9 mouse cellular contexts compared by ENCODE assay signal in the genomic region with DNA sequence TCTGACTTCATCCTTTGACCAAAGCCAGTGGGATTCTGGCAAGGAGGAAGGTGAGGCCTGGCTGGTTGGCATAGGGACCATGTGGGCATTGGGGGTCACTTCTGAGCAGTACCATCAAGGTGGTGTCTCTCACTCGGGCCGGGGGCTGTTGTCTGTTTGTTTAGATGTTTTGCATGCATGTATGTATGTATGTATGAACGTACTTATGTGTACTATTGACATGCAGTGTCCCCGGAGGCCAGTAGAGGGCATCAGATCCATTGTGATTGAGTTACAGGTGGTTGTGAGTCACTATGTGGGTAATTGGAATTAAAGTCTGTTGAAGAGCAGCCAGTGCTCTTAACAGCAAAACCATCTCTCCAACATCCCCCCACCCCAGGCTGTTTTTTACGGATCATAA. TPM values are rescaled to one million over a fixed set of nuclear protein-coding genes. Genes with fewer than 3 reads are reported as not detected.
DNase-seq lines count a peak whose midpoint lies in the region; ATAC-seq and TF ChIP-seq lines count a peak whose summit lies in the region.
"Had no signal": no experiment of that assay in that cellular context is flagged by ENCODE, and none has a peak within 500 bp of the region (broad histone marks: within the 10 kb centered on the region; RNA-seq: fewer than 3 reads in every experiment).

No protein-coding gene starts in this region.

- TF ChIP-seq RAD21 in CH12.LX (IDR thresholded peaks at IDR 0.05; ENCODE audit: low read depth, low read length), result no peak; the same call in none of the 2 replicates

- H3K9ac ChIP-seq in CH12.LX (ENCODE audit: insufficient read depth, low read depth), result no peak overlapping the region
- H3K9ac ChIP-seq in forebrain, embryonic 14.5 days (ENCODE audit: low read length), result no peak overlapping the region
- H3K9ac ChIP-seq in intestine, embryonic 14.5 days (ENCODE audit: low read length), result no peak overlapping the region
- H3K9ac ChIP-seq: limb, embryonic 15.5 days had no signal

- no peaks in the 10 kb centered on the region for H3K79me2 ChIP-seq in CH12.LX (replicated peaks; ENCODE audit: control insufficient read depth, extremely low read depth, insufficient read depth, poor library complexity, severe bottlenecking)

- no peak for TF ChIP-seq POLR2A in CH12.LX (IDR thresholded peaks at IDR 0.05; ENCODE audit: low read depth, low read length)

- peak; percentile 57 for DNase-seq in 3134 (ENCODE audit: extremely low read depth, insufficient read length, low spot score)
- peak; percentile 83 for DNase-seq in CH12.LX (ENCODE audit: extremely low read depth)
- DNase-seq in c-Kit-positive CD71-positive TER-119-negative erythroid progenitor cells, embryonic 14.5 days (ENCODE audit: low read depth), result peak; percentile 71
- DNase-seq in forebrain, embryonic 14.5 days (ENCODE audit: low spot score), result peak; percentile 94
- DNase-seq in intestine, embryonic 14.5 days (ENCODE audit: low spot score), result peak; percentile 92
- DNase-seq in left cerebral cortex, postnatal 4 days, result peak; percentile 76
- peak; percentile 67 for DNase-seq in ovary, postnatal 36 days (ENCODE audit: low spot score)
- peak; percentile 71 to 77 for DNase-seq in thymus, postnatal 36 days

- H3K4me3 ChIP-seq in CH12.LX (replicated peaks in 1 of 3; ENCODE audit: low read depth in 2 of 3, low read length in 2 of 3, poor library complexity in 1 of 3), result no peak overlapping the region
- H3K4me3 ChIP-seq in forebrain, embryonic 14.5 days (ENCODE audit: low read depth, low read length), result no peak overlapping the region
- H3K4me3 ChIP-seq in intestine, embryonic 14.5 days (ENCODE audit: low read depth, low read length), result no peak overlapping the region
- H3K4me3 ChIP-seq: limb, embryonic 15.5 days had no signal

- peaks cover 4 to 12% of the 10 kb centered on the region in 2 experiments for H3K36me3 ChIP-seq in CH12.LX (replicated peaks in 1 of 2; ENCODE audit: control insufficient read depth in 1 of 2, insufficient read depth in 1 of 2, low read length in 1 of 2)
- H3K36me3 ChIP-seq in forebrain, embryonic 14.5 days (ENCODE audit: control insufficient read depth, insufficient read depth, low read length), result no peaks in the 10 kb centered on the region
- H3K36me3 ChIP-seq in intestine, embryonic 14.5 days (ENCODE audit: control insufficient read depth, insufficient read depth, low read length), result no peaks in the 10 kb centered on the region
- H3K36me3 ChIP-seq: limb, embryonic 15.5 days had no signal

- 8% methylated on average over 5 of the region's 5 CpGs for WGBS in forebrain, embryonic 14.5 days
- 5% methylated on average over 5 of the region's 5 CpGs for WGBS in intestine, embryonic 14.5 days

- TF ChIP-seq CTCF in CH12.LX (conservative IDR thresholded peaks at IDR 0.05 in 1 of 2, IDR thresholded peaks at IDR 0.05 in 1 of 2; ENCODE audit: low read depth in 2 of 2, low read length in 2 of 2), result peak; percentile 95 to 98

- H3K4me2 ChIP-seq in CH12.LX (ENCODE audit: insufficient read depth, low read depth, poor library complexity, severe bottlenecking), result no peak overlapping the region
- H3K4me2 ChIP-seq in forebrain, embryonic 14.5 days (ENCODE audit: low read length), result no peak overlapping the region
- H3K4me2 ChIP-seq in intestine, embryonic 14.5 days (ENCODE audit: low read length), result no peak overlapping the region
- H3K4me2 ChIP-seq: limb, embryonic 15.5 days had no signal

- no peaks in the 10 kb centered on the region for H3K9me3 ChIP-seq in CH12.LX (replicated peaks; ENCODE audit: low read length)
- H3K9me3 ChIP-seq in forebrain, embryonic 14.5 days (replicated peaks; ENCODE audit: control insufficient read depth, low read length), result no peaks in the 10 kb centered on the region
- no peaks in the 10 kb centered on the region for H3K9me3 ChIP-seq in intestine, embryonic 14.5 days (ENCODE audit: control insufficient read depth, low read length)
- H3K9me3 ChIP-seq: limb, embryonic 15.5 days had no signal

- in situ Hi-C loops in CH12.LX (cut with MboI; ENCODE audit: low pct_ligation_motif_present, low pct_unique_long_range_greater_than_20kb, low sequenced_read_pairs), result loop anchor here (5.0 to 10.0 kb wide), 2 partner anchors 75 to 103 kb away; no protein-coding TSS in a partner anchor

- no peak overlapping the region for H3K27ac ChIP-seq in CH12.LX (ENCODE audit: insufficient read depth, low read depth)
- no peak overlapping the region for H3K27ac ChIP-seq in forebrain, embryonic 14.5 days (ENCODE audit: low read depth, low read length)
- no peak overlapping the region for H3K27ac ChIP-seq in intestine, embryonic 14.5 days (ENCODE audit: low read depth)
- H3K27ac ChIP-seq: limb, embryonic 15.5 days had no signal

- no peaks in the 10 kb centered on the region for H3K4me1 ChIP-seq in CH12.LX (ENCODE audit: control insufficient read depth in 1 of 2, insufficient read depth in 2 of 2)
- no peaks in the 10 kb centered on the region for H3K4me1 ChIP-seq in forebrain, embryonic 14.5 days (ENCODE audit: control insufficient read depth, insufficient read depth, low read length)
- no peaks in the 10 kb centered on the region for H3K4me1 ChIP-seq in intestine, embryonic 14.5 days (replicated peaks; ENCODE audit: control insufficient read depth, insufficient read depth, low read length)

- no peak for TF ChIP-seq EP300 in CH12.LX (IDR thresholded peaks at IDR 0.05; ENCODE audit: low read length)

- peaks cover 31% of the 10 kb centered on the region for H3K27me3 ChIP-seq in CH12.LX (replicated peaks)
- H3K27me3 ChIP-seq in forebrain, embryonic 14.5 days (replicated peaks; ENCODE audit: control insufficient read depth, insufficient read depth, low read length), result no peaks in the 10 kb centered on the region
- H3K27me3 ChIP-seq in intestine, embryonic 14.5 days (replicated peaks; ENCODE audit: control insufficient read depth, insufficient read depth, low read length), result no peaks in the 10 kb centered on the region
- H3K27me3 ChIP-seq: limb, embryonic 15.5 days had no signal

- intact Hi-C loops in left cerebral cortex, postnatal 4 days (cut with DNase I), result no loop called here

- peak; percentile 50; the same call in 1 of the 2 replicates for ATAC-seq in forebrain, embryonic 14.5 days
- ATAC-seq in intestine, embryonic 14.5 days (replicated peaks; ENCODE audit: low FRiP score, low TSS enrichment, low read depth), result peak; percentile 57; the same call in 1 of the 2 replicates

- dilution Hi-C loops in CH12.LX (cut with MboI; ENCODE audit: extremely low pct_ligation_motif_present, extremely low pct_unique_long_range_greater_than_20kb, low sequenced_read_pairs), result no loop called here

TF ChIP-seq in CH12.LX, 34 proteins besides CTCF, POLR2A, EP300 and RAD21 (continues in another document):
- TF ChIP-seq GABPA (IDR thresholded peaks at IDR 0.05; ENCODE audit: insufficient replicate concordance, low read depth, low read length) (no peak), ZKSCAN1 (IDR thresholded peaks at IDR 0.05; ENCODE audit: borderline replicate concordance, low read depth, low read length) (no peak), USF1 (IDR thresholded peaks at IDR 0.05; ENCODE audit: low read depth, low read length) (no peak), IRF4 (IDR thresholded peaks at IDR 0.05; ENCODE audit: low read depth, low read length) (no peak), PAX5 (IDR thresholded peaks at IDR 0.05; ENCODE audit: low read length) (no peak), JUND (conservative IDR thresholded peaks at IDR 0.05; ENCODE audit: low read depth, low read length) (peak; percentile 74), NELFE (IDR thresholded peaks at IDR 0.05; ENCODE audit: low read depth, low read length) (no peak), E2F4 (IDR thresholded peaks at IDR 0.05; ENCODE audit: insufficient replicate concordance, low read depth, low read length) (no peak; the same call in 1 of the 2 replicates), CHD1 (IDR thresholded peaks at IDR 0.05; ENCODE audit: low read depth, low read length) (no peak), MXI1 (IDR thresholded peaks at IDR 0.05; ENCODE audit: low read depth, low read length) (no peak)

RNA-seq across cellular contexts. Expression of gene Sgsh, which starts 15.7 kb away (rescaled TPM):
- total RNA-seq in CH12.LX (2012; rRNA removed) (9.6 and 10.6 TPM in 2 replicates), CH12.LX (2014; rRNA removed) (3.2 and 3.9 TPM in 2 replicates)
- 5.9 and 12.2 TPM in 2 replicates for polyA plus RNA-seq in CH12.LX (2012; ENCODE audit: insufficient read length, low read depth)
- polyA plus RNA-seq in forebrain, embryonic 14.5 days (2014; fragmentation: Nextera tagmentation; extraction: Ambion mirVana), result 2.7 TPM in 2 replicates
- 7.5 and 7.9 TPM in 2 replicates for polyA plus RNA-seq in intestine, embryonic 14.5 days (2014; fragmentation: Nextera tagmentation; extraction: Ambion mirVana)
- total RNA-seq in left cerebral cortex, postnatal 4 days (2021), result 1 to 10 TPM; 4.2 to 5.1 TPM

RNA-seq across cellular contexts. Expression of gene Slc26a11, which starts 15.7 kb away (rescaled TPM):
- total RNA-seq in CH12.LX (2012; rRNA removed) (2.7 and 3.3 TPM in 2 replicates), CH12.LX (2014; rRNA removed) (1.4 and 1.9 TPM in 2 replicates)
- 1.6 and 2.6 TPM in 2 replicates for polyA plus RNA-seq in CH12.LX (2012; ENCODE audit: insufficient read length, low read depth)
- polyA plus RNA-seq in forebrain, embryonic 14.5 days (2014; fragmentation: Nextera tagmentation; extraction: Ambion mirVana), result 2.5 and 3.8 TPM in 2 replicates
- 8.4 and 9.9 TPM in 2 replicates for polyA plus RNA-seq in intestine, embryonic 14.5 days (2014; fragmentation: Nextera tagmentation; extraction: Ambion mirVana)
- total RNA-seq in left cerebral cortex, postnatal 4 days (2021), result 1 to 10 TPM; 4.1 to 5.3 TPM

RNA-seq across cellular contexts. Expression of gene Card14, which starts 32.1 kb away (rescaled TPM):
- total RNA-seq in CH12.LX (2012; rRNA removed) (0.63 and 1.1 TPM in 2 replicates), CH12.LX (2014; rRNA removed) (not detected in 2 replicates)
- polyA plus RNA-seq in CH12.LX (2012; ENCODE audit: insufficient read length, low read depth), result 0.16 TPM in 1 of 2 replicates, not detected in the other
- 0.09 and 0.15 TPM in 2 replicates for polyA plus RNA-seq in forebrain, embryonic 14.5 days (2014; fragmentation: Nextera tagmentation; extraction: Ambion mirVana)
- 2.8 and 3.2 TPM in 2 replicates for polyA plus RNA-seq in intestine, embryonic 14.5 days (2014; fragmentation: Nextera tagmentation; extraction: Ambion mirVana)
- under 1 TPM; 0.38 to 0.54 TPM for total RNA-seq in left cerebral cortex, postnatal 4 days (2021)

RNA-seq across cellular contexts. Expression of gene Eif4a3, which starts 39.7 kb away (rescaled TPM):
- total RNA-seq in CH12.LX (2012; rRNA removed) (402 and 538 TPM in 2 replicates), CH12.LX (2014; rRNA removed) (400 and 449 TPM in 2 replicates)
- 554 and 605 TPM in 2 replicates for polyA plus RNA-seq in CH12.LX (2012; ENCODE audit: insufficient read length, low read depth)
- 293 and 315 TPM in 2 replicates for polyA plus RNA-seq in forebrain, embryonic 14.5 days (2014; fragmentation: Nextera tagmentation; extraction: Ambion mirVana)
- polyA plus RNA-seq in intestine, embryonic 14.5 days (2014; fragmentation: Nextera tagmentation; extraction: Ambion mirVana), result 376 and 385 TPM in 2 replicates
- total RNA-seq in left cerebral cortex, postnatal 4 days (2021), result 100 to 1,000 TPM; 115 to 127 TPM

RNA-seq across cellular contexts. Expression of gene Rnf213, which starts 53.3 kb away (rescaled TPM):
- total RNA-seq in CH12.LX (2012; rRNA removed) (12.4 and 23.2 TPM in 2 replicates), CH12.LX (2014; rRNA removed) (3.6 and 4.2 TPM in 2 replicates)
- polyA plus RNA-seq in CH12.LX (2012; ENCODE audit: insufficient read length, low read depth), result 8.2 and 11.2 TPM in 2 replicates
- 1.3 and 1.5 TPM in 2 replicates for polyA plus RNA-seq in forebrain, embryonic 14.5 days (2014; fragmentation: Nextera tagmentation; extraction: Ambion mirVana)
- polyA plus RNA-seq in intestine, embryonic 14.5 days (2014; fragmentation: Nextera tagmentation; extraction: Ambion mirVana), result 18.0 and 18.8 TPM in 2 replicates
- 1 to 10 TPM; 2.9 TPM for total RNA-seq in left cerebral cortex, postnatal 4 days (2021)
